Mouse (Mus musculus): ENCODE data around the gene Sez6l. TPM values are rescaled to one million over a fixed set of nuclear protein-coding genes. Genes with fewer than 3 reads are reported as not detected.
A peak's percentile ranks its signal among the peaks of the same experiment; 100 is the strongest.

The Sez6l gene
- polyA plus RNA-seq, 1 experiment, result 114 TPM

DNA sequence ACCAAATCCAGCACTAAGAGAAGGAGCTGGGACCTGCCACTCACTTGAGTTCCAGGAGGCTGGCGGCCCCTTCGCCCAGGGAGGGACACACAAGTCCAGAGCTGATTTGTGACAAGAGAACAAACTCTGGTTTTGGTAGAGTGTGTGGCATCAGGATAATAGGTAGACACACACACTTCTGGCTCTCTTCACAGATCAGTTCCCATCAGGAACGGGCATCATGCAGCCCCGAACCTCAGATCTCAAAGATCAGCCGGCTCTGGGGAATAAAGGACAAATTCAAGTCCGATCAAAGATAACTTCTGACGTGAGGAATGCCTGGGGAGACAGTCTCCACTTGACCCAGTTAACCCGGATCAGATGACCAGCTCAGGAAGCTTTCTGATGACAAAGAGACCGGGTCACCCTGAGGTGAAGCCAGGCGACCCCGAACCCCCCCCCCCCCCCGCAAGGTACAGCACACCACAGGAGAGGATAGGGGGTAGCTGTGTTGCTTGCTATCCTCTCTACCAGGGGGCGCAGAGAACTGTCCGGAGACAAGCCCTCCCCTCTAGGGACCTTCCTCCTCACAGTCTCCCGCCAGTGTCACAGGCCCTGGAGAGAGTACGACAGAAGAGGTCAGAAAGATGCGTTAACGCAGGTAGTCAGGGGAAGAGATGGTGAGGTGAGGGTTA, 183.1 kb downstream of the Sez6l start:
- no peak for TF ChIP-seq CTCF (IDR thresholded peaks at IDR 0.05; ENCODE audit: borderline replicate concordance, extremely low read depth, insufficient read depth, insufficient read length)
- no peak for TF ChIP-seq POLR2A (IDR thresholded peaks at IDR 0.05; ENCODE audit: borderline replicate concordance, extremely low read depth, insufficient read depth, insufficient read length, poor library complexity, severe bottlenecking)
- no peak for DNase-seq (ENCODE audit: low read depth)

DNA sequence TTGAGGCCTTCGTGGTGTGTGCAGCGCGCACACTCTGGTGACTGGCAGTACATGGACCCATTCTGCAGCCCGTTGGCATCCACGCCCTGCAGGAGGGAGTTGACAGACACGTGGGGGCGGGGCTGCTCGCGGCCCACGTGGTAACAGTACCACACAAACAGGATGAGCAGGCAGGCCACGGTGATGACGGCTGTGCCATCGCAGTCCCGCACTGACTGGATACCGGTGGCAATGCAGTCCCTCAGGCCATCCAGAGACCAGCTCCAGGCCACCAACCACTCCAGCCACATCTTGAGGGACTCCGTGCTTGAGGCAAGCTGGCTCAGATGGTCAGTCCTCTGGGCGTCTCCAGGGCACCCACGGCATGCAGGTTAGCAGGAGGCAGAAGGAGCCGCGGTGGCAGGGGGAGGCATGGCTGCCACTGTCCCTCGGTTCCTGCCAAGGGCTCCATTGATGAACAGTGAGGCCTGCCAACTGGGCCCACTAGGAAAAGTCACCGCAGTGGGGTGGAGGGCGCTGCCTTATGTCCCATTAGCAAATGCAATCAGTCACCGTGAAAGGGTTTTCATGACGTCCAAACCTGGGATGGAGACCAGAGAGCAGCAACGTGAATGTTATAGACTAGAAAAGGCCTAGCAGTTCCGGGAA, 185.2 kb downstream of the Sez6l start:
- TF ChIP-seq POLR2A (IDR thresholded peaks at IDR 0.05; ENCODE audit: borderline replicate concordance, extremely low read depth, insufficient read depth, insufficient read length, poor library complexity, severe bottlenecking), result no peak
- no peak for TF ChIP-seq CTCF (IDR thresholded peaks at IDR 0.05; ENCODE audit: borderline replicate concordance, extremely low read depth, insufficient read depth, insufficient read length)
- no peak for DNase-seq (ENCODE audit: low read depth)

GRCm38 (mm10) chr5:112391002-112391401, 186.0 kb downstream of the Sez6l start:
- no peak for DNase-seq (ENCODE audit: low read depth)
- TF ChIP-seq POLR2A (IDR thresholded peaks at IDR 0.05; ENCODE audit: borderline replicate concordance, extremely low read depth, insufficient read depth, insufficient read length, poor library complexity, severe bottlenecking) (no peak), CTCF (IDR thresholded peaks at IDR 0.05; ENCODE audit: borderline replicate concordance, extremely low read depth, insufficient read depth, insufficient read length) (no peak)

DNA sequence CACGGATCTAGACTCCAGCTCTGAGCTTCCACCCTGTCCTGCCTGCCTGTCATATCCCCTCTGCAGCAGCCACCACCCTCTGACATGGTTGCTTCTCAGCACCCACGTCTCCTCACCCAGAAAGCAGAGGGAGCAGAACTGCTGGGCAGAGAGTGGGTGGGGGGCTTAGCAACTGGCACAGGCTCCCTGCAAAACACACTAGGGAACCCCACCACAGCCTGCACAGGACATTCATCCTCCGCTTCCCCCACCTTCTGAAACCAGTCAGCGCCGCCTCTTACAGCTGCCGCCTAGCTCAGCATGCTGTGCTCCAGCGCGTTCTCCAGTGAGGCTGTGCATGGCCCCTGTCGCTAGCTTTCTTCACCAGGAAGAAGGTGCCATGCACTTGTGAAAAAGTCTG, 187.6 kb downstream of the Sez6l start:
- DNase-seq (ENCODE audit: low read depth), result no peak
- no peak for TF ChIP-seq POLR2A (IDR thresholded peaks at IDR 0.05; ENCODE audit: borderline replicate concordance, extremely low read depth, insufficient read depth, insufficient read length, poor library complexity, severe bottlenecking)
- TF ChIP-seq CTCF (IDR thresholded peaks at IDR 0.05; ENCODE audit: borderline replicate concordance, extremely low read depth, insufficient read depth, insufficient read length), result no peak

- TF ChIP-seq CTCF (IDR thresholded peaks at IDR 0.05; ENCODE audit: borderline replicate concordance, extremely low read depth, insufficient read depth, insufficient read length) (no peak), POLR2A (IDR thresholded peaks at IDR 0.05; ENCODE audit: borderline replicate concordance, extremely low read depth, insufficient read depth, insufficient read length, poor library complexity, severe bottlenecking) (no peak)
- DNase-seq (ENCODE audit: low read depth), result no peak
These were observed 191.0 kb downstream of the Sez6l start for GRCm38 (mm10) chr5:112385973-112386372.

DNA sequence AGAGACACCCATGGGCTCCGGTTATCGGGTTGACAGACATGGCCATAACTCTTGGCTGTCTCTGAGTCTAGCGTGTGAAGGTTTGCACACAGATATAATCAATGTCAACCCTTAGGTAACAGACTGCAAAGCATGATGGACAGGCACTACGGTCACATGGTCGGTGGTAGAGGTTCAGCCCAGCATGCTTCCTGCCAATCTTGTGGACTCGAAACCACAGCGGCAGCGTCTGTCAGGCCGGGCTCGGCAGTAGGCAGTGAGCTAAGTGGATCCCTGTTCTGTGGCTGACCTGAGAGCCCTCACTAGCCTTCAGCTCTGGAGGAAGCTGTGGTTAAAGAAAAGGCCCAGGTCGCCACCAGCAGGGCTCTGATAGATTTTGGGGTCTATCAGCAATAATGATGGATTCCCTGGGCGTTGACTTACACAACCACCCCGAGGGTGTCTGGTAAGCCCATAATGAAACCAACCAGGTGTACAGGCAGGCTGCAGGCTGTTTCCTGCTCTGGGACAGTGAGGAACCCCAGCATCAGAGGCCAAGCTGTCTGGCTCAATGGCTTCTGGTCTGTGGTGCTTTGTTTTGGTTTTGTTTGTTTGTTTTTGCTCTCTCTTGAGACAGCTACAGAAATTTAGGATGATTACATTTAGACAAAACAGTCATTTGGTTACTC, 192.0 kb downstream of the Sez6l start:
- no peak for DNase-seq (ENCODE audit: low read depth)
- TF ChIP-seq POLR2A (IDR thresholded peaks at IDR 0.05; ENCODE audit: borderline replicate concordance, extremely low read depth, insufficient read depth, insufficient read length, poor library complexity, severe bottlenecking) (no peak), CTCF (IDR thresholded peaks at IDR 0.05; ENCODE audit: borderline replicate concordance, extremely low read depth, insufficient read depth, insufficient read length) (no peak)

DNA sequence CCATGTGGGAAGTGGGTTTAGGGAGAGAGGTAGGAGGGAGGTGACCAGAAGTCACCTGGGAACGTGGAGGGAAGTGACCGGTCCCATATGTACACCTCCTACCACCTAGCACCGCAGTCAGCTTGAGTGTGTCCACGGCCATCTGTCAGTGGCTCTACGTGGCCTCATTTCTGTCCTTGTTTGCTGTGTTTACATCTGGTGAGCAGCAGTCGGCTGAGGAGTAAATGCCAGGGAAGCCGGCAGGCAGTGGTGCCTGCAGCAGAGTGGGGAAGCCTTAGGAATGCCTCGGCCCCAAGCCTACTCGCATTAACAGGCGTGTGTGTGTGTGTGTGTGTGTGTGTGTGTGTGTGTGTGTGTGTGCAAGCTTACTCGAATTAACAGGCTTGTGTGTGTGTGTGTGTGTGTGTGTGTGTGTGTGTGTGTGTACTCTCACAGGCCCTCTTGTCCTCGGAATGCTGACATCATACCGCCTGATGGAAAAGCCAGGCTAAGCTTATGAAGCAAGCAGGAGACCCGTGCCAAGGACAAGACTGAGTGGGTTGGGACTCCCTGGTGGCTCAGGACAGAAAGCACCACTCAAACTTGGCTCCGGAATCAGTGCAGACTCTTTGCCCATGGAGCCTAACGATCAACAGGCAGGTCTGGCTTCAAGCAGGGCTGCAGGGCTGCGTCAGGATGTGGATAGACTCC, 194.2 kb downstream of the Sez6l start:
- TF ChIP-seq CTCF (IDR thresholded peaks at IDR 0.05; ENCODE audit: borderline replicate concordance, extremely low read depth, insufficient read depth, insufficient read length) (no peak), POLR2A (IDR thresholded peaks at IDR 0.05; ENCODE audit: borderline replicate concordance, extremely low read depth, insufficient read depth, insufficient read length, poor library complexity, severe bottlenecking) (no peak)
- DNase-seq (ENCODE audit: low read depth), result peak; percentile 58

DNA sequence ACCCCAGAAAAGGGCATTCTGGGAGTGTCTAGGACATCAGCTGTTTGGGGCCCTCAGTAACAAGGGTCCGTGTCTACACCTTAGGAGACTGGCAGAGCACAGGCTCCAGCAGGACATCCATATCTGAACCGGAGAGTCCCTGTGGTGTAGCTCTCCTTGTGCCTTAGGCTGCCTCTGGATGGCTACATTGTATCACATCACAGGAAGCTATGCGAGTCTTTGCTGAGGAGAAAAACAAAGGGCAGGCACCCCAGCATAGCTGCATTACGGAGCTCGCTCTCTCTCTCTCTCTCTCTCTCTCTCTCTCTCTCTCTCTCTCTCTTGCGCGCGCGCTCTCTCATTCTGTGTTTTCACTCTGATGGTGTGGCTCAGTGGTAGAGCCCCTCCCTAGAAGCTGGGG, 194.9 kb downstream of the Sez6l start:
- DNase-seq (ENCODE audit: low read depth), result peak; percentile 56

GRCm38 (mm10) chr5:112381154-112381553, 195.8 kb downstream of the Sez6l start:
- TF ChIP-seq CTCF (IDR thresholded peaks at IDR 0.05; ENCODE audit: borderline replicate concordance, extremely low read depth, insufficient read depth, insufficient read length) (no peak), POLR2A (IDR thresholded peaks at IDR 0.05; ENCODE audit: borderline replicate concordance, extremely low read depth, insufficient read depth, insufficient read length, poor library complexity, severe bottlenecking) (no peak)
- DNase-seq (ENCODE audit: low read depth), result no peak

More for the DNA sequence above, 194.9 kb downstream of the Sez6l start:
- no peak for TF ChIP-seq CTCF (IDR thresholded peaks at IDR 0.05; ENCODE audit: borderline replicate concordance, extremely low read depth, insufficient read depth, insufficient read length)
- no peak for TF ChIP-seq POLR2A (IDR thresholded peaks at IDR 0.05; ENCODE audit: borderline replicate concordance, extremely low read depth, insufficient read depth, insufficient read length, poor library complexity, severe bottlenecking)

- no peak for DNase-seq (ENCODE audit: low read depth)
- TF ChIP-seq POLR2A (IDR thresholded peaks at IDR 0.05; ENCODE audit: borderline replicate concordance, extremely low read depth, insufficient read depth, insufficient read length, poor library complexity, severe bottlenecking) (no peak), CTCF (IDR thresholded peaks at IDR 0.05; ENCODE audit: borderline replicate concordance, extremely low read depth, insufficient read depth, insufficient read length) (no peak)
These were observed 198.3 kb downstream of the Sez6l start for GRCm38 (mm10) chr5:112378716-112379115.

GRCm38 (mm10) chr5:112377380-112377779, 199.6 kb downstream of the Sez6l start:
- DNase-seq (ENCODE audit: low read depth), result no peak
- no peak for TF ChIP-seq POLR2A (IDR thresholded peaks at IDR 0.05; ENCODE audit: borderline replicate concordance, extremely low read depth, insufficient read depth, insufficient read length, poor library complexity, severe bottlenecking)
- TF ChIP-seq CTCF (IDR thresholded peaks at IDR 0.05; ENCODE audit: borderline replicate concordance, extremely low read depth, insufficient read depth, insufficient read length), result no peak
